Mouse (Mus musculus) heart, postnatal 0 days (tissue): ENCODE measurements around the gene Psg16.

ENCODE experiments used
- CTCF ChIP-seq: IDR thresholded peaks from 2 replicates; pipeline ENCODE4 v1.5.1; 2016; ENCODE audit warnings: antibody characterized with exemption, control low read depth, low read depth
- EP300 ChIP-seq: IDR thresholded peaks from 2 replicates; pipeline ENCODE4 v1.6.1; 2016; ENCODE audit warnings: antibody characterized with exemption, low read depth

DNA sequence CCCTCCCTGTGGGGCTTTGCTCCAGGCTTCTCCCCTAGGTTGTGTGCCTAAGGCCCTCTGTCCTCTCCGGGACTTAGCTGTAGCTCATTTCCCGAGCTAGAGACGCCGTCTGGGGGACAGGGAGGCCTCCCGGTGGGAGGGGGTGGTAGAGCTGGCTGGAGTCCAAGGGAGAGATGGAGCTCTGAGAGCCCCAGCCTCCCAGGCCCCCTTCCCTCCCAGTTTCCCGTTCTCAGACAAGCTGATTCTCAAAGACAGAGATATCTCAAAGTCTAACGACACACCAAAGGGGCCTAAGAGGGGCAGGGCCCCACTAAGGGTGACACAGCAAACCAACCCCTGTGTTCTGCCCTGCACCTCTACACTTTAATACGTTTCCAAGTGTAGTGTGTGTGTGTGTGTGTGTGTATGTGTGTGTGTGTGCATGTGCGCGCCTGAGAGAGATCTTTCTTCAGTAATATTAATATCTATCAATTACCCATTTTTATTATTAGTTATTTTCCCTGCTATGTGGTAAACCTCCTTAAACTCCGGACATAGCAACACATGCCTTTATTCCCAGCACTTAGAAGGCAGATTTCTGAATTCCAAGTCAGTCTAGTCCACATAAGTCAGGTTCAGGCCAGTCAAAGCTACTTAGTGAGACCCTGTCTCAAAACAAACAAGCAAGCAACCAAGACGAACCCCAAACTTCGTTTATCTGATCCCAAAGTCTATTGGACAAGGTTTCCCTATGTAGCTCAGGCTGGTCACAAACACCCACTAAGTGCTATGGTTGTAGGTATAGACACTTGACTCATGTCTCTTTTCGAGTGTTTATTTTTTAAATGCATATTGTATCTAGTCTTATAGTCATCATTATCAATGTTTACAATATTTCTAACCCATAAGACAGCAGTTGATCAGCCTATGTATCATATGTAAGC lies 17.0 kb upstream of the Psg16 start:
- peak; percentile 45; the same call in 1 of the 2 replicates for TF ChIP-seq EP300
- TF ChIP-seq CTCF: no peak
